In genomic region chr6:113024866-113025265, GRCm38 (mm10) we compare ENCODE assay signal across 10 mouse cellular contexts. TPM values are rescaled to one million over a fixed set of nuclear protein-coding genes. Genes with fewer than 3 reads are reported as not detected.
DNase-seq lines count a peak whose midpoint lies in the region; ATAC-seq and TF ChIP-seq lines count a peak whose summit lies in the region.
"Had no signal": no experiment of that assay in that cellular context is flagged by ENCODE, and none has a peak within 500 bp of the region (broad histone marks: within the 10 kb centered on the region; RNA-seq: fewer than 3 reads in every experiment).

No protein-coding gene starts in this region.

- no peak for TF ChIP-seq CTCF in thymus, adult 2 months (IDR thresholded peaks at IDR 0.05; ENCODE audit: borderline replicate concordance, control insufficient read depth, extremely low read depth, insufficient read depth, low read length, poor library complexity)

- ATAC-seq in megakaryocyte, adult 5-6 weeks (ENCODE audit: poor library complexity, severe bottlenecking) = no peak
- no peak for ATAC-seq in CD4-positive, CD25-positive, alpha-beta regulatory T cell, adult 4 months

- no peak overlapping the region for H3K27ac ChIP-seq in thymus, adult 2 months (ENCODE audit: control insufficient read depth, insufficient read depth, low read length)
- H3K27ac ChIP-seq: embryonic facial prominence, embryonic 13.5 days had no signal

- peak; percentile 80 to 88 for DNase-seq in frontal cortex, adult 2 months (ENCODE audit: extremely low spot score in 1 of 2, low spot score in 1 of 2)
- no peak for DNase-seq in frontal cortex, postnatal 14 days (ENCODE audit: low spot score in 2 of 2)
- DNase-seq in 3134 (ENCODE audit: extremely low read depth, insufficient read length, low spot score) = peak; percentile 77
- peak; percentile 38 for DNase-seq in adrenal gland, postnatal 10 days
- peak; percentile 78 to 79 for DNase-seq in left cerebral cortex, adult 9 months (ENCODE audit: low spot score in 2 of 2)
- DNase-seq in thymus, adult 2 months = no peak

- no peaks in the 10 kb centered on the region for H3K36me3 ChIP-seq in thymus, adult 2 months (ENCODE audit: control insufficient read depth, insufficient read depth, low read length)
- H3K36me3 ChIP-seq: embryonic facial prominence, embryonic 13.5 days; heart, embryonic 13.5 days had no signal

- no peak overlapping the region for H3K4me3 ChIP-seq in thymus, adult 2 months (ENCODE audit: control insufficient read depth, insufficient read depth, low read length)
- H3K4me3 ChIP-seq: embryonic facial prominence, embryonic 13.5 days; heart, embryonic 13.5 days had no signal

- no peaks in the 10 kb centered on the region for H3K4me1 ChIP-seq in thymus, adult 2 months (replicated peaks; ENCODE audit: control insufficient read depth, insufficient read depth, low read length)
- H3K4me1 ChIP-seq: embryonic facial prominence, embryonic 13.5 days had no signal

- 72% methylated on average over 8 of the region's 8 CpGs for WGBS in thymus, adult 2 months

- TF ChIP-seq POLR2A in thymus, adult 2 months (IDR thresholded peaks at IDR 0.05; ENCODE audit: control insufficient read depth, extremely low read depth, insufficient read depth, low read length, poor library complexity) = no peak

- no peaks in the 10 kb centered on the region for H3K27me3 ChIP-seq in thymus, adult 2 months (ENCODE audit: control insufficient read depth, insufficient read depth, low read length)
- H3K27me3 ChIP-seq: embryonic facial prominence, embryonic 13.5 days; heart, embryonic 13.5 days had no signal

RNA-seq across cellular contexts. Expression of gene Thumpd3, which starts 21.2 kb away (rescaled TPM):
- 18.4 and 21.3 TPM in 2 replicates for polyA plus RNA-seq in frontal cortex, adult 2 months (2012; rRNA removed)
- 10 to 100 TPM; 30.9 to 35.1 TPM for total RNA-seq in adrenal gland, postnatal 10 days (2021)
- 10.7 and 13.4 TPM in 2 replicates for polyA plus RNA-seq in thymus, adult 2 months (2012; rRNA removed)
- 50.0 and 50.4 TPM in 2 replicates for total RNA-seq in megakaryocyte, adult 5-6 weeks (2015)
- 40.8 and 48.5 TPM in 2 replicates for total RNA-seq in megakaryocyte, adult 5-6 weeks (2017)
- 100 to 1,000 TPM in 1 of 2 experiments, 10 to 100 TPM in 1; 76.7 to 104 TPM for polyA plus RNA-seq in CD4-positive, CD25-positive, alpha-beta regulatory T cell, adult 4 months (2017; shearing (Covaris generic))

RNA-seq across cellular contexts. Expression of gene Setd5, which starts 52.3 kb away (rescaled TPM):
- 54.5 and 62.1 TPM in 2 replicates for polyA plus RNA-seq in frontal cortex, adult 2 months (2012; rRNA removed)
- total RNA-seq in adrenal gland, postnatal 10 days (2021) = 100 to 1,000 TPM in 1 of 2 experiments, 10 to 100 TPM in 1; 84.7 to 117 TPM
- polyA plus RNA-seq in thymus, adult 2 months (2012; rRNA removed) = 51.8 and 52.2 TPM in 2 replicates
- total RNA-seq in megakaryocyte, adult 5-6 weeks (2015) = 81.1 and 84.2 TPM in 2 replicates
- 46.1 and 63.6 TPM in 2 replicates for total RNA-seq in megakaryocyte, adult 5-6 weeks (2017)
- polyA plus RNA-seq in CD4-positive, CD25-positive, alpha-beta regulatory T cell, adult 4 months (2017; shearing (Covaris generic)) = 10 to 100 TPM; 31.9 to 37.2 TPM

Comparison
In these comparisons a context has a peak if more than half of its experiments do, and no peak if none do; other contexts are left out.
1. DNase-seq: peak in frontal cortex, adult 2 months (2 of 2), 3134 (single experiment), adrenal gland, postnatal 10 days (single experiment) and left cerebral cortex, adult 9 months (2 of 2); none in frontal cortex, postnatal 14 days (0 of 2) and thymus, adult 2 months (single experiment).